Mouse (Mus musculus) lung, embryonic 15.5 days (tissue): ENCODE data around the gene Mad1l1. TPM values are rescaled to one million over a fixed set of nuclear protein-coding genes. Genes with fewer than 3 reads are reported as not detected.
A peak's percentile ranks its signal among the peaks of the same experiment; 100 is the strongest.

Experiments
- ATAC-seq: fragments of 200-750 bp; cut with Nextera tagmentation; 2 replicates; pipeline ENCODE4 v1.8.0; 2017; ENCODE audit warnings: moderate number of reproducible peaks, borderline replicate concordance; ENCODE audit not compliant: low FRiP score, low TSS enrichment; ENCODE audit errors: extremely low read depth
- H3K27ac ChIP-seq: fragments of 300-500 bp; sonication (generic); 2 replicates; pipeline ENCODE4 v1.5.1; 2015; ENCODE audit warnings: moderate library complexity, mild to moderate bottlenecking, inconsistent platforms
- H3K27me3 ChIP-seq: fragments of 300-500 bp; sonication (generic); 2 replicates; pipeline ENCODE4 v1.6.1; 2015; ENCODE audit warnings: inconsistent platforms
- H3K36me3 ChIP-seq: fragments of 300-500 bp; sonication (generic); 2 replicates; pipeline ENCODE4 v1.6.1; 2015; ENCODE audit warnings: inconsistent platforms
- H3K4me1 ChIP-seq: fragments of 300-500 bp; sonication (generic); 2 replicates; pipeline ENCODE4 v1.6.1; 2015; ENCODE audit warnings: inconsistent platforms
- H3K4me2 ChIP-seq: fragments of 300-500 bp; sonication (generic); 2 replicates; pipeline ENCODE4 v1.6.1; 2015; ENCODE audit warnings: inconsistent platforms, mild to moderate bottlenecking, moderate library complexity
- H3K4me3 ChIP-seq: fragments of 300-500 bp; sonication (generic); 2 replicates; pipeline ENCODE4 v1.5.1; 2015; ENCODE audit warnings: mild to moderate bottlenecking, inconsistent platforms
- H3K9ac ChIP-seq: fragments of 300-500 bp; sonication (generic); 2 replicates; pipeline ENCODE4 v1.6.1; 2015; ENCODE audit warnings: inconsistent platforms
- H3K9me3 ChIP-seq: fragments of 300-500 bp; sonication (generic); 2 replicates; pipeline ENCODE4 v1.6.1; 2016; ENCODE audit warnings: inconsistent platforms
- whole genome bisulfite sequencing: fragments of 180-500 bp; shearing (Covaris S2); methylation state at CpG from one replicate; pipeline ENCODE4 v1.1.7; 2015; 5-methylcytosine and 5-hydroxymethylcytosine counted together
- polyA plus RNA-seq: library from polyadenylated mRNA; unstranded; fragments of >200 nt; fragmentation: Nextera tagmentation; extraction: Ambion mirVana; gene quantifications from 2 replicates; pipeline ENCODE4 v1.2.1, GENCODE M21; 2015

The Mad1l1 gene
- polyA plus RNA-seq, 1 experiment from 2014 or later: 61.3 TPM

GRCm38 (mm10) chr5:140143541-140143940 lies 177.8 kb downstream of the Mad1l1 start:
- H3K27ac ChIP-seq: no peak overlapping the region
- ATAC-seq: no peak
- 92% methylated on average over 2 of the region's 2 CpGs for WGBS

GRCm38 (mm10) chr5:140141336-140141735 lies 180.0 kb downstream of the Mad1l1 start:
- no peak for ATAC-seq
- WGBS: 69% methylated on average over 4 of the region's 4 CpGs
- H3K4me1 ChIP-seq: no peaks in the 10 kb centered on the region
- H3K36me3 ChIP-seq: no peaks in the 10 kb centered on the region
- H3K4me3 ChIP-seq: no peak overlapping the region
- no peaks in the 10 kb centered on the region for H3K27me3 ChIP-seq
- H3K4me2 ChIP-seq: no peak overlapping the region
- H3K9me3 ChIP-seq: no peaks in the 10 kb centered on the region
- H3K27ac ChIP-seq: no peak overlapping the region
- no peak overlapping the region for H3K9ac ChIP-seq

More at GRCm38 (mm10) chr5:140143541-140143940, 177.8 kb downstream of the Mad1l1 start:
- Histone ChIP-seq H3K4me3 (no peak overlapping the region), H3K36me3 (no peaks in the 10 kb centered on the region), H3K4me1 (no peaks in the 10 kb centered on the region), H3K4me2 (no peak overlapping the region), H3K9me3 (no peaks in the 10 kb centered on the region), H3K27me3 (no peaks in the 10 kb centered on the region), H3K9ac (no peak overlapping the region)

- H3K4me3 ChIP-seq: no peak overlapping the region
- no peaks in the 10 kb centered on the region for H3K36me3 ChIP-seq
- no peak overlapping the region for H3K9ac ChIP-seq
- H3K27me3 ChIP-seq: no peaks in the 10 kb centered on the region
- H3K27ac ChIP-seq: no peak overlapping the region
- no peaks in the 10 kb centered on the region for H3K4me1 ChIP-seq
- no peak overlapping the region for H3K4me2 ChIP-seq
- ATAC-seq: 0 out of 2 replicates have a peak, but pooled peaks have one; percentile 7
- no peaks in the 10 kb centered on the region for H3K9me3 ChIP-seq
These were observed 181.1 kb downstream of the Mad1l1 start for GRCm38 (mm10) chr5:140140214-140140613.

GRCm38 (mm10) chr5:140135734-140136625 lies 185.4 kb downstream of the Mad1l1 start:
- Histone ChIP-seq H3K4me1 (no peaks in the 10 kb centered on the region), H3K27me3 (no peaks in the 10 kb centered on the region), H3K36me3 (no peaks in the 10 kb centered on the region), H3K9ac (no peak overlapping the region), H3K4me3 (no peak overlapping the region), H3K9me3 (no peaks in the 10 kb centered on the region), H3K4me2 (no peak overlapping the region), H3K27ac (no peak overlapping the region)
- 87% methylated on average over 8 of the region's 8 CpGs for WGBS
- no peak for ATAC-seq

- Histone ChIP-seq H3K9ac (no peak overlapping the region), H3K4me2 (no peak overlapping the region), H3K4me3 (no peak overlapping the region), H3K4me1 (no peaks in the 10 kb centered on the region), H3K36me3 (no peaks in the 10 kb centered on the region), H3K27me3 (no peaks in the 10 kb centered on the region), H3K27ac (no peak overlapping the region), H3K9me3 (no peaks in the 10 kb centered on the region)
- 79% methylated on average over 7 of the region's 7 CpGs for WGBS
- no peak for ATAC-seq
These were observed 187.3 kb downstream of the Mad1l1 start for GRCm38 (mm10) chr5:140134021-140134420.

GRCm38 (mm10) chr5:140128414-140128981 lies 192.9 kb downstream of the Mad1l1 start:
- no peak for ATAC-seq
- H3K9ac ChIP-seq: no peak overlapping the region
- no peaks in the 10 kb centered on the region for H3K27me3 ChIP-seq
- 80% methylated on average over 9 of the region's 9 CpGs for WGBS
- H3K4me3 ChIP-seq: no peak overlapping the region
- no peaks in the 10 kb centered on the region for H3K36me3 ChIP-seq
- no peak overlapping the region for H3K4me2 ChIP-seq
- no peak overlapping the region for H3K27ac ChIP-seq
- peaks cover 4% of the 10 kb centered on the region; the same call in 1 of the 2 replicates for H3K4me1 ChIP-seq
- H3K9me3 ChIP-seq: no peaks in the 10 kb centered on the region

GRCm38 (mm10) chr5:140127981-140128380 lies 193.4 kb downstream of the Mad1l1 start:
- H3K4me3 ChIP-seq: no peak overlapping the region
- no peak overlapping the region for H3K27ac ChIP-seq
- H3K4me2 ChIP-seq: no peak overlapping the region
- H3K36me3 ChIP-seq: no peaks in the 10 kb centered on the region
- no peak for ATAC-seq
- peaks cover 6% of the 10 kb centered on the region; the same call in 1 of the 2 replicates for H3K4me1 ChIP-seq
- no peaks in the 10 kb centered on the region for H3K27me3 ChIP-seq
- no peak overlapping the region for H3K9ac ChIP-seq
- no peaks in the 10 kb centered on the region for H3K9me3 ChIP-seq
- WGBS: 85% methylated on average over 7 of the region's 7 CpGs

- no peak for ATAC-seq
- Histone ChIP-seq H3K4me3 (no peak overlapping the region), H3K27ac (peak overlapping the region; percentile 26; the same call in 1 of the 2 replicates), H3K27me3 (no peaks in the 10 kb centered on the region), H3K4me2 (no peak overlapping the region), H3K4me1 (peaks cover 17% of the 10 kb centered on the region), H3K9ac (no peak overlapping the region), H3K36me3 (no peaks in the 10 kb centered on the region), H3K9me3 (no peaks in the 10 kb centered on the region)
- WGBS: 76% methylated on average over 1 of the region's 1 CpGs
These were observed 196.7 kb downstream of the Mad1l1 start for GRCm38 (mm10) chr5:140124626-140125025.

- H3K4me1 ChIP-seq: peaks cover 17% of the 10 kb centered on the region
- no peak overlapping the region for H3K4me2 ChIP-seq
- ATAC-seq: peak; percentile 57
- peak overlapping the region; percentile 70 for H3K27ac ChIP-seq
- H3K27me3 ChIP-seq: no peaks in the 10 kb centered on the region
- WGBS: 52% methylated on average over 4 of the region's 4 CpGs
- H3K36me3 ChIP-seq: no peaks in the 10 kb centered on the region
- H3K9ac ChIP-seq: no peak overlapping the region
- H3K4me3 ChIP-seq: no peak overlapping the region
- no peaks in the 10 kb centered on the region for H3K9me3 ChIP-seq
These were observed 197.5 kb downstream of the Mad1l1 start for GRCm38 (mm10) chr5:140123640-140124366.

- ATAC-seq: no peak
- H3K4me2 ChIP-seq: no peak overlapping the region
These were observed 198.2 kb downstream of the Mad1l1 start for GRCm38 (mm10) chr5:140123194-140123593.

GRCm38 (mm10) chr5:140121966-140122365 lies 199.4 kb downstream of the Mad1l1 start:
- Histone ChIP-seq H3K27me3 (no peaks in the 10 kb centered on the region), H3K36me3 (no peaks in the 10 kb centered on the region), H3K4me3 (no peak overlapping the region), H3K27ac (no peak overlapping the region), H3K4me1 (peaks cover 17% of the 10 kb centered on the region), H3K4me2 (no peak overlapping the region), H3K9me3 (no peaks in the 10 kb centered on the region), H3K9ac (no peak overlapping the region)
- WGBS: 84% methylated on average over 3 of the region's 3 CpGs
- ATAC-seq: no peak

More at GRCm38 (mm10) chr5:140123194-140123593, 198.2 kb downstream of the Mad1l1 start:
- H3K9me3 ChIP-seq: no peaks in the 10 kb centered on the region
- peaks cover 17% of the 10 kb centered on the region for H3K4me1 ChIP-seq
- H3K36me3 ChIP-seq: no peaks in the 10 kb centered on the region
- H3K9ac ChIP-seq: no peak overlapping the region
- no peak overlapping the region for H3K4me3 ChIP-seq
- 47% methylated on average over 5 of the region's 5 CpGs for WGBS
- H3K27me3 ChIP-seq: no peaks in the 10 kb centered on the region
- peak overlapping the region; percentile 70 for H3K27ac ChIP-seq

- H3K27me3 ChIP-seq: no peaks in the 10 kb centered on the region
- H3K4me1 ChIP-seq: peaks cover 37% of the 10 kb centered on the region
- no peak overlapping the region for H3K4me3 ChIP-seq
- no peak overlapping the region for H3K9ac ChIP-seq
- H3K27ac ChIP-seq: no peak overlapping the region
- no peaks in the 10 kb centered on the region for H3K9me3 ChIP-seq
- WGBS: 94% methylated on average over 3 of the region's 3 CpGs
- no peaks in the 10 kb centered on the region for H3K36me3 ChIP-seq
- ATAC-seq: no peak
- no peak overlapping the region for H3K4me2 ChIP-seq
These were observed 202.4 kb downstream of the Mad1l1 start for GRCm38 (mm10) chr5:140118921-140119320.
